Mouse (Mus musculus) brain, adult 2 months (tissue): Measurements from ENCODE around the gene Vmn1r229.

Experiments
- DNase-seq: peaks from one replicate; pipeline ENCODE4 v3.0.0; 2011; ENCODE audit warnings: low read depth, low spot score

The Vmn1r229 gene

DNA sequence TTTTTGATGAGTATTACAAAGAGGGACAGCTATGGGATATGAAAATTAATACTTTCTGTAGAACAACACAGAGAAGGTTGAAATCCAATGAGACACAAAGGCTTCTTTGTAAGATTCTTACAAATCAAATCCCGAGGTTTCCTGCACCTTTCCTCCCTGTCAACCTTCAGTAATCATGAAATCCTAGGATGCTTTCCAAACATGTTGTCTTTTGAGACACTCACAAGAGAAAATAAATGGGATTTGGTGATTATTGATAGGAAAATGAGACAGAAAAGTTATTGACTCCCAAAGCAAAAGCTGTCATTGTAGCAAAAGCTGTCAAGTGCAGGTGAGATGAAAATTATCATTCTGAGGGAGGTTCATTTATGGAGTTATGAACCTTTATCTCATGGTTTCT, at the start of gene Vmn1r229:
Gene Vmn1r229, plus strand, starts transcription at position 301 of the 400 bp plus-strand sequence.
- no peak for DNase-seq

DNA sequence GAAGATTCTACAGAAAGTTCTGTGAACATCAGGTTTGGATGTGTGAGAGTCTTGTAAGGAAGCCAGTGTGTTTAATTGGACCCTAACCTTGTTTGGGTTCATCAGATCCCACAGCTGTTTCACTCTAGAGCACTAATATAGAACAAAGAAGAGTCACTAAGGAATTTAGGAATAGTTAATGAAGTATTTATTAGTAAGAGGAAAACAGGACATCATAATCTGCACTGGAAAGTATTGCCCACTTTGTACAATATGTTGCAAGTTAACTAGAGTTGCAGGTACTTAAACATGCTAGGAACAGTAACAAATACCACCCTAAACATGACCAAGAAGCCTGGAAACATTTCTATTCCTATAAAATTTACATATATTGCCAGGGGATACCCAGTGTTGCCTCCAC, 25.3 kb upstream of the Vmn1r229 start, which contains the start of gene Vmn1r228:
Gene Vmn1r228, minus strand, starts transcription at position 101 of the 400 bp plus-strand sequence.
- DNase-seq, result no peak

DNA sequence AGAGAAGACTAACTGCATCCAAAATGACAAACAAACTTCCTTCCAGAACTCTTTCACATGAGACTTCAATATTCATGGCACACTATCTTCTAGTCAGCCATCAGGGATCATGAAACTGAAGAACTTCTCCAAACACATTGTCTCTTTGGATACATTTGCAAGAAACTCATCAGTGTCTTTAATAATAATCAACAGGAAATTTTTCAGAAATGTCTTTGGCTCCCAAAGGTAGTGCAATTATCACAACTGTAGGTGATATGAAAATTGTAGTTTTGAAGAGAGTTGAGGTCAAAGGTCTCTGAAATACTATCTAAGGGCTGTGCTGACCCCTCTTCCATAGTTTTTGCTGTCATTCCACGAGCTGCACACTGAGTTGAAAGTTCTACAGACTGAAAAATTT, 28.8 kb downstream of the Vmn1r229 start, which contains the start of gene Vmn1r230:
Gene Vmn1r230, plus strand, starts transcription at position 301 of the 400 bp plus-strand sequence.
- DNase-seq, result no peak
